Mouse (Mus musculus) kidney, postnatal 14 days (tissue): ENCODE results near the gene Fbn1.
"Not testable (repeated sequence)": the region's sequence is repeated elsewhere in the genome, so short reads cannot be mapped to it uniquely, and the experiment has no call there.

Source experiments
- DNase-seq: peaks from one replicate; pipeline ENCODE4 v3.0.0; 2022; ENCODE audit warnings: mixed read lengths

Fbn1 gene

DNA sequence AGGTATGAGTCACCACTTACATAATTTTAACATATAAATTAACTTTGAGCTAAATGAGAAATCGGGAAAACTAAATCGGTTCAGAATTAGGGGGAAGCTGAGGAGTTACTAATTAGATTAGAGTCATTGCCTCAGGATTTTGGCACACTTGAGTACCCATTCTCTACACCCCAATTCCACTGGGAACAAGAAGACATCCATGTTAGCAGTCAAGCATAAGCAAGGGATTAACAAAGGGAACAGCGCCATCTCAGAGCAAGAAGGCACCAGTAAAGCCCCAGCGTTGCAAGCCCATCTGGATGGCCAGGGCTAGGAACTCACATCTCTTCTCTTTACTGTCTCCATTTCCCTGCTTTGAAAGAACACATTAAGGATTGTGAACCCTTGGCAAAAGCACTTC, 222.0 kb downstream of the Fbn1 start:
- no peak for DNase-seq

GRCm38 (mm10) chr2:125282334-125283206, 225.2 kb downstream of the Fbn1 start:
- DNase-seq: peak; percentile 14

DNA sequence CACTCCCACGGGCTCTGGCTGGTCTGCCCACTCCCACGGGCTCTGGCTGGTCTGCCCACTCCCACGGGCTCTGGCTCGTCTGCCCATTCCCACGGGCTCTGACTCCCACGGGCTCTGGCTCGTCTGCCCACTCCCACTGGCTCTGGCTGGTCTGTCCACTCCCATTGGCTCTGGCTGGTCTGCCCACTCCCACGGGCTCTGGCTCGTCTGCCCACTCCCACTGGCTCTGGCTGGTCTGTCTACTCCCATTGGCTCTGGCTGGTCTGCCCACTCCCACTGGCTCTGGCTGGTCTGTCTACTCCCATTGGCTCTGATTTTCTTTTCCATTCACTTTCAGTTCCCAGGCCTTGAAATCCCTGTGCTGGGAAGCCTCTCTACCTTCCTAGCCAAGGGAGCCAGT, 227.8 kb downstream of the Fbn1 start:
- not testable (repeated sequence) for DNase-seq

DNA sequence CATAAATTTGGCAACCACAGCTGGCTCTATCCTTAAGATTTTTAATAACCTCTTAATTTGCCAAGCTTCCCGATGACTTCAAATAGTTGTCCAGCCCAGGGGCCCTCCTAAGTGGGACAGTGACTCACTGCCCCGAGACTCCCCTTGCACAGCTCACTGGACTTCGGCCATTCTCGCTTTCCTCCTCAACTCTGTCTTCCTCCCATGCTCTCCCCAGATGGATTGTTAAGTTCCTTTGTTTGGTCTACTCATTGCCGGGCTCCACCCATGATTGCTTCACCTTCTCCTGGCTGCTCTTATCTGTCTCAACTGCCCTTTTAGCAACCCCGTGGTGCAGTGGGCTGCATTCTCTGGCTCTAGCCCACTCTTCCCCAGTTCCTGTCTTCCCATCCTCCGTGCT, 229.3 kb downstream of the Fbn1 start:
- DNase-seq: no peak

DNA sequence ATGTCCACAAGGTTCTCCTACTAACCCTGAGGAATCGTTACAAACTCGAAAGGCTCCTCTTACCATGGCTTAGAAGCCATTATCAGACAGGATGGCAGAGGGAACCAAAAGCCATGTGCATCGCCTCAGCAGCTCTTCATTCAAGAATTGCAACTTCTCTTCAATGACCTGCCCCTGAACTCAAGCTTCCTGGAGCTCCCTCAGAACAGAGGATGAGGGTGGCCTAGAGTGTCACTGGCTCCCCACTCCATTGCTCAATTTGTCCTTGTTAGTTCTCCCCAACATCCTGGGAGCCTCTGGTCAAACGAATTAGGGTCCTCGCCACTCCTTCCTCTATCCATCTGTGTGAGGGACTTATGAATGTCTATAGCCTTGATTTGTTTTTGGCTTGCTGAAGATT, 231.1 kb downstream of the Fbn1 start:
- DNase-seq: no peak

DNA sequence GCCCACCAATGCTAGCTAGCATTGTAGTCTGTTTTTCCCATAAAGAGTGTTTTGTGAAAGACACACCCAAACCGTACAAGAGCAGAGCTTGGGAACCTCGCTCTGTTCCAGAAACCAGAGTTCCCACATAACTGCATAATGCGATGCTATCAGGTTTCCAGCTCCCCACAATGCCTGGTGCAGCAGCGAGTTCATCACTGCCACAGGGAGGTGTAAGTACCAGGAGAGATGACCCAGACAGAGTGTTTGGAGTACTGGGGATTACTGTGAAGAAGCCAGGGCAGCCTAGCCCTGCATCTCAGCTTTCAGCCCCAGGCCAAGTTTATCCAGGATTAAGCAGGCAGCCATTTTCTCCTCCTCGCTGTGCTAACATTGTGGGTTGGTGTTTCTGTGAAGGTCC, 232.2 kb downstream of the Fbn1 start:
- no peak for DNase-seq

GRCm38 (mm10) chr2:125268876-125269275, 238.9 kb downstream of the Fbn1 start:
- DNase-seq: no peak

GRCm38 (mm10) chr2:125263753-125264152, 244.0 kb downstream of the Fbn1 start:
- peak; percentile 32 for DNase-seq

- DNase-seq: peak; percentile 26
Observed at GRCm38 (mm10) chr2:125263056-125263455, 244.7 kb downstream of the Fbn1 start.

- no peak for DNase-seq
Observed at GRCm38 (mm10) chr2:125260326-125260725, 247.5 kb downstream of the Fbn1 start.

DNA sequence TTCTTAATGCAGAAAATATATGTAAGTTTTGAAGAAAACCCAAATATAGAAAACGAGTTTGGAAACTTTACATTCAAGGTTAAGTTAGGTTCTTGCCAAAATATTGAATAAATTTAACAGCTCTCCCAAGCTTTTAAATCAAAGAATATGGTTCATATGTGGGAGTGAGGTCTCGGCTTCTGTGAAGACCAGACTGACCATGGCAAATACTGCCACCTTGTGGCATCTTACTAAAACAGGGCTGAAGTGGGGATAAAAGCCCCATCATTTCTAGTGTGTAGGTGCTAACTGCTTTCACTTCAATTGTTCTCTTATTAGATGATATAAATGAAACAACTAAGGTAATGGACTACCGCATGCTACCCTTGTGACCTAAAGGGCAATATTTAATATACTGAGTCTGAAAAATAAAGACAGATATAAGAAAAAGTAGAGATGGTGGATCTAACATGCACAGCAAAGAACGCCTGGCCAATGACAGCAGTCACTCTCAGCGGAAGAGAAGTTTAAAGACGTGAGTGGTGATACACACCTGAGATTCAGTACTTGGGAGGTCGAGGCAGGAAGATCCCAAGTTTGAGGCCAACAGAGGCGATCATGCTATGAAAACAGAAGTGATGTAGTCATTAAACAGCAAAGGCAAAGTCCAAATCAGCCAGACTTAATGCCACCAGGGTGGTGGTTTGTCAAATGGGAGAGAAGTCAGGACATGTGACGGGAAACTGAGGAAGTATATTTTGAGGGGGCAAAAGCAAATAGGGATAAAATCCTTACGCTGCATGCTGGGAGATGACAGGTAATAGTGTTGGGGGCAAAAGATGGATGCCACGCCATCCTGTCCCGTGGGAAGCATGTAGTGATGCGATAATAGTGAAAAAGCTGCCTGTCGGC, 248.3 kb downstream of the Fbn1 start:
- peak; percentile 46 for DNase-seq

- DNase-seq: no peak
Observed at GRCm38 (mm10) chr2:125255886-125256285, 251.9 kb downstream of the Fbn1 start.

DNA sequence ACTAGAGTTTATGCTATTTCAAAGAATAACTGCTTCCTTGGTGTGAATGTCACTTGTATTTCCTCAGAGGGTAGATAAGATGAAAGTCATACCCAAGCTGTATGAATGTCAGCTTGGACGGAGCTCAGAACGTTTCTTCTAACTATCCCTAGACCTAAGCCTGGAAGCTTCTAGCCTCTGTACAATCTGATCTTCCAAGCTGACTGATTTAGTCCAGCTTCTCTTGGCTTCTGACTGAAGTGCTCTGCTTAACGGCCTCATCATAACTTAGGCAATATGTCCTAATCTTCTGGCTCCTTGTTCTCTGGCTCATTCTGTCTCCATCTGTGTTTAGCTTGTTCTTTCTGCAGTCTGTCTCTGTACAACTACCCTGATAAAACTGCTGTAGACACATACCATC, 253.2 kb downstream of the Fbn1 start:
- no peak for DNase-seq

DNA sequence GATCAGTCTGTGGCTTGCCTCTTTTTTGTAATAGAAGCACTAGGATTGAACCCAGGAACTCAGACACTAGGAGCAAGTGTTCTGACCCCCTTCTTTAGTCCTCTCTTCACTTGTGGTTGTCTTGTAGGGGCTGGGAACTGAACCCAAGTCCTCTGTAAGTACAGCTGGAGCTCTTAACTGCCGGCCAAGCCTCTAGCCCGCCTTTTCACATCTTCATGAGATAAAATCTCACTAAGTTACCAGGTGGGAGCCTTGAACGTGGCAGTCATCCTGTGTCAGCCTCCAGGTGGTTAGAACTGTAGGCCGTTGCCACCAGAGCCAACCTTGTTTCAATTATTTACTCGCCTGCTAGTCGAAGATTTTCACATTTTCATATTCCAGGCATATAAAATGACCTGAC, 254.1 kb downstream of the Fbn1 start:
- DNase-seq: no peak

DNA sequence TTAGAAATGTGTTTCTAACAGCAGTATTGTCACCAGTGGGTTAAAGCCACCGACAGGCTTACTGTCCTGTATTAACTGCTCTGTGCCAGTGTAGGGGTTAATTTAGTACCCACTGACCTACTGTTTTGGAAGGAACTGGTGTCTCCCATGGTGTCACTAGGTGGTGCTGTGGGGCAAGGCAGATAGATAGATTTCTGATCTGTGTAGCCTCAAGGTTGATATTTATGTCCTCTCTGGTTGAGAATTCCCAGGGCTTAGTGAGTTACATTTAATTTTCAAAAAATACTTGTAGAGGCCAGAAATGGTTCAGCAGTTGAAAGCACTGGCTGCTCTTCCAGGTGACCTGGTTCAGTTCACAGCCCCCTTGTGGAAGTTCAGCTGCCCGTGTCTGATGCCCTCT, 255.5 kb downstream of the Fbn1 start:
- peak; percentile 55 for DNase-seq

DNA sequence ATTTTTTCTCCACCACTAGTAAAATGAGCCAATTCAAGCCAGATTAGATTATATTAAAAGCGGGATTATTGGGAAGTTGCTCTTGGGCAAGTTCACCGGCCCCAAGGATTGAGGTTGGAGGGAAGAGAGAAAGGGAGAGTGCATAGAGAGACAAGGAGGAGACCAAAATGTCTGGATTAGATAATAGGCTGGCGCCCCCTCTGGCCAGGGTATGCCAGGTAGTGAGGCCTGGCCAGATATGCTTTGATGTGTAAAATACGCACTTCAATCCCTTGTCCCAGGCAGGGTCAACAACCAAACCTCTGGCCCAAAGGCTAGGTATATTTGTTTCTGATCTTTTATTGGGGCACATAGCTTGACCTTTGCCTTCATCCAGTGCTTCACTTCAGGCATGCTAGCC, 256.0 kb downstream of the Fbn1 start:
- DNase-seq: no peak
